Mouse (Mus musculus) hindbrain, embryonic 13.5 days (tissue): ENCODE measurements at regions not wholly inside any gene's neighbourhood (a gene's known extent, or its start where the extent isn't known, plus 50 kb on each side); places are given as distances from the start of the nearest gene placed in this dataset.

ENCODE experiments used
- ATAC-seq: fragments of 200-750 bp; cut with Nextera tagmentation; 2 replicates; pipeline ENCODE4 v1.8.0; 2017; ENCODE audit warnings: moderate TSS enrichment; ENCODE audit not compliant: low FRiP score
- H3K27ac ChIP-seq: fragments of 300-500 bp; sonication (generic); 2 replicates; pipeline ENCODE4 v1.5.1; 2015; ENCODE audit warnings: inconsistent platforms, mild to moderate bottlenecking, moderate library complexity
- H3K27me3 ChIP-seq: fragments of 300-500 bp; sonication (generic); 2 replicates; pipeline ENCODE4 v1.6.1; 2015; ENCODE audit warnings: mild to moderate bottlenecking, inconsistent platforms
- H3K36me3 ChIP-seq: fragments of 300-500 bp; sonication (generic); 2 replicates; pipeline ENCODE4 v1.6.1; 2015; ENCODE audit warnings: mild to moderate bottlenecking, inconsistent platforms
- H3K4me1 ChIP-seq: fragments of 300-500 bp; sonication (generic); replicated peaks from 2 replicates; pipeline ENCODE4 v1.6.1; 2015; ENCODE audit warnings: inconsistent platforms
- H3K4me2 ChIP-seq: fragments of 300-500 bp; sonication (generic); 2 replicates; pipeline ENCODE4 v1.6.1; 2015; ENCODE audit warnings: inconsistent platforms, mild to moderate bottlenecking, moderate library complexity
- H3K4me3 ChIP-seq: fragments of 300-500 bp; sonication (generic); 2 replicates; pipeline ENCODE4 v1.5.1; 2015; ENCODE audit warnings: mild to moderate bottlenecking, inconsistent platforms
- H3K9ac ChIP-seq: fragments of 300-500 bp; sonication (generic); 2 replicates; pipeline ENCODE4 v1.6.1; 2015; ENCODE audit warnings: mild to moderate bottlenecking, inconsistent platforms
- H3K9me3 ChIP-seq: fragments of 300-500 bp; sonication (generic); 2 replicates; pipeline ENCODE4 v1.6.1; 2016; ENCODE audit warnings: inconsistent platforms
- WGBS: fragments of 180-500 bp; shearing (Covaris S2); methylation state at CpG from one replicate; pipeline ENCODE4 v1.1.7; 2015; 5-methylcytosine and 5-hydroxymethylcytosine counted together

DNA sequence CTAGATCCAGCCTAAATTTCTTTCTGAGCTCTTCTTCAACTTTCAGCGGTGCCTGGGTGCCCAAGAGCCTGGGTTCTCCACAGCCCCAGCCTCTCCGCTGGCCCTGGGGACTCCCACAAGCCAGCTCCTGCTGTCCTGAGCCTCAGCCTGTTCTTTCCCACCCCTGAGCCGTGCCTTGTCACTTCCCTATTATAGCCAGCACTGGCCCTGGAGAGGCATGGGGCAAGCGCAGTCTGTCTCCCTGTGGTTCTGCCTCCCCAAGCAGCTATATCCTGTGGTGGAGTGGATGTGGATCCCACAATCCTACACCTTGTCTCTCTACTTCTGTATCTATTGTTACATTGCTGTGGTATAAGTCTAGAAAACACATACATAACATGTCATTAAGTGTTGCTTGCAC lies 128.6 kb upstream of the Hgf start:
- Histone ChIP-seq H3K27ac (no peak overlapping the region), H3K4me3 (no peak overlapping the region), H3K9ac (no peak overlapping the region), H3K4me1 (no peaks in the 10 kb centered on the region), H3K4me2 (no peak overlapping the region), H3K36me3 (no peaks in the 10 kb centered on the region), H3K27me3 (no peaks in the 10 kb centered on the region), H3K9me3 (no peaks in the 10 kb centered on the region)
- ATAC-seq, result no peak
- WGBS, result 78% methylated on average over 4 of the region's 4 CpGs

DNA sequence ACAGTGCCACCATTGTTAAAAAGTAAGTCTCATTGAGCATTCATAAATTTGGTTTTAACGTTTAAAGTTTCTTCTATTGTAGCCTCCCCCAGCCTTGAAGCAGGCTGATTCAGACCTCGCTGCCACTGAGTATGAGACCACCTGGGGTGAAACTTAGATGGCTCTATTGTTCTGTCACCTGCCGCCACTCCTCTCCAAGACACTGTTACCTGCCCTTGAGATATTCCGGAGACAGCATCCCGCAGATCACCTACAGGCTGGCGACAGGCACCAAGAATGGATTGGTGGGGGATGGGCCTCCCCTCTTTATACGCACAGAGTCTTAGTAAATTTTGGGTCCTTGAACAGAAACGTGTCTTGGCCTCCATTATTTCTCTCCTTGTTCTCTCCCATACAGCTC lies 128.0 kb upstream of the Hgf start:
- Histone ChIP-seq H3K4me3 (no peak overlapping the region), H3K27me3 (no peaks in the 10 kb centered on the region), H3K36me3 (no peaks in the 10 kb centered on the region), H3K4me2 (no peak overlapping the region), H3K9ac (no peak overlapping the region), H3K4me1 (no peaks in the 10 kb centered on the region), H3K27ac (no peak overlapping the region), H3K9me3 (no peaks in the 10 kb centered on the region)
- no peak for ATAC-seq
- 41% methylated on average over 8 of the region's 8 CpGs for WGBS

DNA sequence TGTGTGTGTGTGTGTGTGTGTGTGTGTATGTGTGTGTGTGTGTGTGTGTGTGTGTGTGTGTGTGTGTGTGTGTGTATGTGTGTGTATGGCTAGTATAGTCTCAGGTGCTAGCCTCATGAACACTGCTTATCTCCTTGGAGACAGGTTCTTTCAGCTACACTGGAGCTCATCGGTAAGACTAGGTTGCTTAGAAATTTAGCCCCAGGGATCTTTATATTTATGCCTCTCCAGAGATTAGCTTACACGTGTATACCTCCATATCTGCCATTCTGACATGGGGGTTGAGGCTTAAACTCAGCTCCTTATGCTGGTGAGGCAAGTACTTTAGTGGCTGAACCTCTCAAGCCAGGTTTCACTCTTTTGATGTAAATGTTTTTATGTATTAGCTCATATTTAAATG lies 127.0 kb upstream of the Hgf start:
- no peaks in the 10 kb centered on the region for H3K36me3 ChIP-seq
- H3K9me3 ChIP-seq, result no peaks in the 10 kb centered on the region
- no peak for ATAC-seq
- no peaks in the 10 kb centered on the region for H3K4me1 ChIP-seq
- no peaks in the 10 kb centered on the region for H3K27me3 ChIP-seq
- 49% methylated on average over 2 of the region's 2 CpGs for WGBS
- no peak overlapping the region for H3K4me2 ChIP-seq
- no peak overlapping the region for H3K9ac ChIP-seq
- no peak overlapping the region for H3K4me3 ChIP-seq
- no peak overlapping the region for H3K27ac ChIP-seq

DNA sequence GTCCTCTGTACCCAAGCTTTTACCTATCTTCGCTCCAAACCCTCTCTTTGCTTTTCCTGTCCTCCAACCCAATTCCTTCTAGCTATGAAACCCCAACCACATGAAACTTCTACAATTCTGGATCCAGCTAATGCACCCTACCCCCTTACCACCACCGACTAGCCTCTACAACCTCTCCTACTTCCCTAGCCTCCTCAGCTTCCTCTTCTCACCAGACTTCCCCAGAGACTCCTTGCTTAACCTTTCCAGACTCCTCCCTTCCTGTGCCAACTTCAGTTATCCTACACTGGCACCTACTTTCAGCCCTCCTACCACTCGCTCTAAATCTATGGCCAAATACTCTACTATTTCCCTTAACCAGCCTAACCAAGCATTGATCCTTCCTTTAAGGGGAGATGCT lies 118.7 kb upstream of the Hgf start:
- Histone ChIP-seq H3K27me3 (no peaks in the 10 kb centered on the region), H3K9ac (no peak overlapping the region), H3K4me2 (no peak overlapping the region), H3K36me3 (no peaks in the 10 kb centered on the region), H3K9me3 (no peaks in the 10 kb centered on the region), H3K4me3 (no peak overlapping the region), H3K27ac (no peak overlapping the region), H3K4me1 (no peaks in the 10 kb centered on the region)
- no peak for ATAC-seq
- WGBS, result 91% methylated on average over 3 of the region's 3 CpGs

DNA sequence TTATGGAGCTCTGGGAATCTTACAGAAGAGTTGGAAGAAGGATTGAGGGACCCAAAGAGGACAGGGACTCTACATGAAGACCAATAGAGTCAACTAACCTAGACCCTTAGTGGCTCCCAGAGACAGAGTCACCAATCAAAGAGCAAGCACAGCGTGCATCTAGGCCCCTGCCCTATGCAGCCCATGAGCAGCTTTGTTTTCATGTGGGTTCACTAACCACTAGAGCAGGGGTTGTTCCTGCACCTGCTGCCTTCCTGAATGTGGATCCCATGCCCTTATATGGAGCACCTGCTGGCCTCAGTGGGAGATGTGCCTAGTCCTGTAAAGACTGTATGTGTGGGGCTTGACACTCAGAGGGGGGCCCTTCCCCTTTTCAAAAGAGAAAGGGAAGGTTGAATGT lies 108.2 kb upstream of the Hgf start:
- ATAC-seq, result no peak
- Histone ChIP-seq H3K4me2 (no peak overlapping the region), H3K9ac (no peak overlapping the region), H3K4me1 (no peaks in the 10 kb centered on the region), H3K27me3 (no peaks in the 10 kb centered on the region), H3K27ac (no peak overlapping the region), H3K9me3 (peaks cover 4% of the 10 kb centered on the region), H3K36me3 (no peaks in the 10 kb centered on the region), H3K4me3 (no peak overlapping the region)
- 75% methylated on average over 1 of the region's 1 CpGs for WGBS

DNA sequence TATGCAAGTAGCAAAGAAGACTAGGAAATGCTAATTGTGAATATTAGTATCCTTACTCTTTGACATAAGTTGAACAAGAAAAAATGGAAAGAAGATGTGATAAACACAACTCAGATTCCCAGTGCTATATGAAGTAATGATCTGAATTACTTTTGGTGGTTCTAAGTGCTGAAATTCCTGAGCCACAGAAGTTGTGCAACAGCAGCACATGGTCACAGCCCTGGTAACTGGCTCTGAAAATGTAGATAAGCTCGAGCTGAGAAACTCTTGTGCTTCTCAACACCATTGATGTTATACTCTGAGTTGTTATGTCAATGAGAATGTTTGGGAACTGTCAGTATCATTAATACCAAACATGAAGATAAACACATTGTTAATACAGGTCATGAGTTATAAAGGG lies 106.3 kb upstream of the Hgf start:
- WGBS, result 74% methylated on average over 1 of the region's 1 CpGs
- no peaks in the 10 kb centered on the region for H3K27me3 ChIP-seq

DNA sequence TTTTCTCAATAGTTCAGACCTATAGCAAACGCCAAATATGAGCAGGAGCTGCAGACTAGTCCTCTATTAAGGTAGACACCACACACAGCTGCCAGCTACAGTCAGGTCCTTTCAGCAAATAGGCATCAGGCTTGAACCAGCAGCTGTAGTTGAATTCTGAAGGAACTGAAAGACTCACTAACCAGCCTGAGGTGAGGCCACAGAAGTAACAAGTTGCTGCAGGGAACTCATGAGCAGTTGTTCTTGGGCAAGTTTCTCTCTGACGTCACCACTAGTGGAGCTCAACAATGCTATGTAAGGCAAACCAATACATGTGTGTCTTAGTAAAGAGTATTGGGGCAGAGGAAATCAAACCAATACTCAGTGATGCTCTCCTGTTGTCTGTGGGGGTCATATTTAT lies 91.5 kb upstream of the Hgf start:
- no peaks in the 10 kb centered on the region for H3K27me3 ChIP-seq
- H3K4me3 ChIP-seq, result no peak overlapping the region
- ATAC-seq, result no peak
- H3K4me1 ChIP-seq, result no peaks in the 10 kb centered on the region
- H3K27ac ChIP-seq, result no peak overlapping the region
- H3K9me3 ChIP-seq, result no peaks in the 10 kb centered on the region
- no peak overlapping the region for H3K4me2 ChIP-seq
- no peaks in the 10 kb centered on the region for H3K36me3 ChIP-seq
- no peak overlapping the region for H3K9ac ChIP-seq
- 87% methylated on average over 2 of the region's 2 CpGs for WGBS

More for the DNA sequence above, 106.3 kb upstream of the Hgf start:
- H3K4me2 ChIP-seq, result no peak overlapping the region
- no peak overlapping the region for H3K4me3 ChIP-seq
- no peak overlapping the region for H3K27ac ChIP-seq
- no peaks in the 10 kb centered on the region for H3K4me1 ChIP-seq
- peaks cover 4% of the 10 kb centered on the region for H3K9me3 ChIP-seq
- ATAC-seq, result no peak
- no peaks in the 10 kb centered on the region for H3K36me3 ChIP-seq
- no peak overlapping the region for H3K9ac ChIP-seq

DNA sequence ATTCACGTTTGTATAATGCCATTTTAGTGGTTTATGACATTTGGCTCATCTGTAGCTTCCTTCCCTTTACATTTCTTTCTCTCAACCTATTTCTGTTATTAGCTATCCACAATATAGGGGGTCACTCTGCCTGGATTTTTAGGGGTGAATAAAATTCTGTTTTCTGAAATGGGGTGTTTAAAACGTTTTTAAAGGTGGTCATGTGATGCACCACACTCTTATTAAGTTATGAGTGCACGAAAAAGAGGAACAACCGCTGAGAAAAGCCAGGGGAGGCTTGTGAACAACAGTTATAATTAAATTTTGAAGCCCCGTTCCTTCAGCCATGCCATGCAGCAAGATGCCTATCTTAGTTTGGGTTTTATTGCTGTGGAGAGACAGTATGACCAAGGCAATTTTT lies 87.0 kb upstream of the Hgf start:
- Histone ChIP-seq H3K27me3 (no peaks in the 10 kb centered on the region), H3K4me1 (peaks cover 4% of the 10 kb centered on the region; the same call in 1 of the 2 replicates), H3K27ac (no peak overlapping the region), H3K9ac (no peak overlapping the region), H3K4me2 (no peak overlapping the region), H3K36me3 (no peaks in the 10 kb centered on the region), H3K4me3 (no peak overlapping the region), H3K9me3 (no peaks in the 10 kb centered on the region)
- WGBS, result 73% methylated on average over 5 of the region's 5 CpGs
- ATAC-seq, result no peak

DNA sequence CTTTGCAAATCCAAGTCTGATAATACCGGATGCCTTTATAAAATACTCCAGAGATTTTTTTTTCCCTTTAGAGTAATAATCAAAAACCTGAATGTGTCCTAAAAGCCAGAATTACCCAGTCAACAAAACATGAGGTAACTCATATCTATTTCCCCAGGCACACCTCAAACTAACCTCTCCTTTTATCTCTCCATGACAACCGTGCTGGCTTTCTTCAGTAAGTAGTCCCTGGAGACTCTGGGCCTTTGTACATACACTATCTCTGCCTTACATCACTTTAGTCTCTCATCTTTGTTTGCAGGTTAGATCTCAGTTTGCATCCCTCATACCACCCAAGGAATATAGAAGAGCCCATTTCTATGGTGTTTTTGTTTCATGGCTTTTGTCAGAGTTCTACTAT lies 84.7 kb upstream of the Hgf start:
- Histone ChIP-seq H3K27ac (no peak overlapping the region), H3K4me2 (no peak overlapping the region), H3K27me3 (no peaks in the 10 kb centered on the region), H3K9ac (no peak overlapping the region), H3K4me1 (peaks cover 4% of the 10 kb centered on the region; the same call in 1 of the 2 replicates), H3K9me3 (no peaks in the 10 kb centered on the region), H3K36me3 (no peaks in the 10 kb centered on the region), H3K4me3 (no peak overlapping the region)
- ATAC-seq, result no peak
- 71% methylated on average over 2 of the region's 2 CpGs for WGBS

DNA sequence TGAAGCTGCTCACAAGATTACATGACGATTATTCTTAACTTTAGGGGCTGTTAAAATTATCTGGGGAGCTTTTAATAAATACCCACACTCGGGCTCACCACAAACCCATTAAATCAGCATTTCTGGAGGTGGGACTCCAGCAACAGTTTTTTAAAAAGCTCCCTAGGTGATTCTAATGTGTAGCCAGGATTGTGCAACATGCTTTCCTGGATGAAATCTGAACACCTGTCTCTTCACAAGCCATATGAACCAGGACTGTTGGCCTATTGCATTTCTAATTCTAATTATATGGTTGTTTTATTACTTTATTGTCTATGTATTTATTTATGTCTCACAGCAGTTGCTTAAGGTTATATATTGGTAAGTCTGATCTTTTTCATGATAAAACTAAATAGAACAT lies 84.1 kb upstream of the Hgf start:
- Histone ChIP-seq H3K9me3 (no peaks in the 10 kb centered on the region), H3K27me3 (no peaks in the 10 kb centered on the region), H3K4me2 (no peak overlapping the region), H3K36me3 (no peaks in the 10 kb centered on the region), H3K4me1 (peaks cover 4% of the 10 kb centered on the region; the same call in 1 of the 2 replicates), H3K27ac (no peak overlapping the region), H3K9ac (no peak overlapping the region), H3K4me3 (no peak overlapping the region)
- ATAC-seq, result no peak
- 72% methylated on average over 2 of the region's 2 CpGs for WGBS

DNA sequence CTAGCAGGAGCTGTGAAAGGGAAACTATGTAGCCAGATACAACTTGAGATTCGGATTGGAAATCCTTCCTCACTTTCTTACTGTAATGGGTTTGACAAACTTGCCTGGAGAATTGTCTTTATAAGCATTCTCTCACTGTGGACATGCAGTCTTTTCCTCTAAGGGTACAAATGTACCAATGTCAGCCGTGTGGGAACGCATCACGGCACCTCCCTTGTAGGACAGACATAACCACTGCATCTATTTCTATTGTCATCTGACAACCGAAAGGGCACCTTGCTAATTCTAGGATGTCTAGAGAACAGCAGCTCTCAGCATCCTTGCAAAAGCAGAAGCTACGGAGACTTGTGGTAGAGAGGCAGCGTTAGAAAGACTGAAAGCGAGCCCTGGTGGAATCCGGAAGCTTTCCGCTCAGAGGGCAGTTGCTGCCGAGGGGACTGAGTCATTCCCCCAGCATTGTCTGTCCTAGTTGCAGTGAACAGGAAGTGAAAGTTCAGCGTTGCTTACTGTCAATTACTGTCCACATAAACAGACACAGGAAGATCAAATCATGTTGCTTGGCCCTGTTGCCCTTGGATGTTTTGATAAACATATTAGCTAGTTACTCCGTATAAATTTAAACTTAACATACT lies 83.5 kb upstream of the Hgf start:
- WGBS, result 80% methylated on average over 13 of the region's 13 CpGs
- no peak overlapping the region for H3K9ac ChIP-seq
- no peak overlapping the region for H3K4me3 ChIP-seq
- no peak; the same call in 1 of the 2 replicates for ATAC-seq
- H3K4me1 ChIP-seq, result peaks cover 4% of the 10 kb centered on the region; the same call in 1 of the 2 replicates
- no peak overlapping the region for H3K27ac ChIP-seq
- no peaks in the 10 kb centered on the region for H3K27me3 ChIP-seq
- H3K9me3 ChIP-seq, result no peaks in the 10 kb centered on the region
- H3K36me3 ChIP-seq, result no peaks in the 10 kb centered on the region
- no peak overlapping the region for H3K4me2 ChIP-seq

DNA sequence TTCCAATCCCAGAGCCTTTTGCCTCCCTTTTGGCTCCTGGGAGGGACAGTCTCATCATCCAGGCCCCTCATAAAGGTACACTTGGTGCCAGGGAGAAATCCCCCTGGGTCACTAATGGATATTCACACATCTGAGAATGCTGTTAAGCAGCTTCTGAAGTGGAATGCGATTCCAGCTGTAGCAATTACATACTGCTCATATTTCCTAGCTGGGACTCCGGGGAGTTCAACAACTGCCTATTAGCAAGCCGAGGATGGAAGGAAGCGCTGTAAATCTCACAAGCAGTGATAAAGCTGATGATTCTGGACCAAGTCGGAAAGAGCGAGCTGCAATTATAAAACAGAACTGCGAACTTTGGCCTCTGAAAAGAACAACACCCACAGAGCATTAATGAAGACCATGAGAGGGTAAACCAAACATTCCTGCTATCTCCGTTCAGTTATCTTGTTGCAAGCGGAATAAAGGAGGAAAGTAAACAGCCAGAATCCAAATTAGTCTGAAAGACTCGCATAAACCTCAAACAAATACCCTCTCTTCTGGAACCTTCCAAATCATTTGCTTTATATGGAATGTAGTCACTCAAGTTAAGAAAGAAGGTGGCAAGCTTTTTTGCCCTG lies 82.8 kb upstream of the Hgf start:
- 62% methylated on average over 10 of the region's 10 CpGs for WGBS
- Histone ChIP-seq H3K27me3 (no peaks in the 10 kb centered on the region), H3K4me2 (no peak overlapping the region), H3K27ac (no peak overlapping the region), H3K4me1 (peaks cover 4% of the 10 kb centered on the region; the same call in 1 of the 2 replicates), H3K4me3 (no peak overlapping the region), H3K9me3 (no peaks in the 10 kb centered on the region), H3K36me3 (no peaks in the 10 kb centered on the region), H3K9ac (no peak overlapping the region)
- peak; percentile 73 for ATAC-seq

DNA sequence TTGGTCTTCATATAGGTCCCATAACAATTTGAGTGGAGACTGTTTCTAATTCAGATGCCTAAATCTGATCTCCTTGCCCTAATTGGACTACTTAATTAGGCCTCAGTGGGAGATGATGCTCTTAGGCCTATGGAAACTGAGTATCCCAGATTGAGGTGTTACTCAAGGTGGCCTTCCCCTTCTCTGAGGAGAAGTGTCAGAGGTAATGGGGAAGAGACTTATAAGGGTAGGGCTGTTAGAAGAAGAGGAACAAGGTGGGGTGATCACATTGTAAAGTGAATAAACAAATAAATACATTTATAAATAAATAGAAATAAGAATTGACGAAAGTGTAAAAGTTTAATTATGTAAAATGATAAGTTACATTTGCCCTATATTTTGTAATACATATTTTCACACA lies 65.3 kb upstream of the Hgf start:
- H3K27ac ChIP-seq, result no peak overlapping the region
- 90% methylated on average over 1 of the region's 1 CpGs for WGBS
- H3K4me2 ChIP-seq, result no peak overlapping the region
- no peaks in the 10 kb centered on the region for H3K27me3 ChIP-seq
- no peaks in the 10 kb centered on the region for H3K9me3 ChIP-seq
- ATAC-seq, result no peak
- no peak overlapping the region for H3K9ac ChIP-seq
- no peaks in the 10 kb centered on the region for H3K4me1 ChIP-seq
- H3K36me3 ChIP-seq, result no peaks in the 10 kb centered on the region
- no peak overlapping the region for H3K4me3 ChIP-seq
